Mouse (Mus musculus) lung, adult 2 months (tissue): ENCODE measurements around the gene Zdhhc12.

Experiments
- CTCF ChIP-seq: fragments of 200-500 bp; IDR thresholded peaks from 2 replicates; pipeline ENCODE4 v1.5.1; 2011; ENCODE audit warnings: mild to moderate bottlenecking, low read length, control low read depth; ENCODE audit not compliant: insufficient read depth
- POLR2A ChIP-seq: fragments of 200-500 bp; IDR thresholded peaks from 2 replicates; pipeline ENCODE4 v1.6.1; 2011; ENCODE audit warnings: low read depth, mild to moderate bottlenecking, control low read depth, low read length, borderline replicate concordance; ENCODE audit errors: extremely low read depth

DNA sequence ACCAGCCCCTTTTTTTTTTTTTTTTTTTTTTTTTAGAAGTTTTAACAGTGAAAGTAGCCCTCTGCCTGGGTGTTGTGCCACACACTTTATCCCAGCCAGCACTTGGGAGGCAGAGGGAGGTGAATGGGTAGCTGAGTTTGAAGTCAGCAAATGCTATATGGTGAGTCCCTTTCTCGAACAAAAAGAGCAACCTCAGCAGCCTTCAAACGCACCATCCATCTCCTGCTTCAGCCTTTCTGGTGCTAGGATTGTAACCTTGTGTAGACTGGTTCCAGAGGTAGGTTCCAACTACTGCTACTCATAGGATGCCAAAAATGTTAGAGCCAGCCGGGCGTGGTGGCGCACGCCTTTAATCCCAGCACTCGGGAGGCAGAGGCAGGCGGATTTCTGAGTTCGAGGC, 17.0 kb downstream of the Zdhhc12 start:
- TF ChIP-seq CTCF: no peak
- no peak for TF ChIP-seq POLR2A
